Mouse (Mus musculus): Measurements from ENCODE around the gene Crhr2.

Crhr2 gene

DNA sequence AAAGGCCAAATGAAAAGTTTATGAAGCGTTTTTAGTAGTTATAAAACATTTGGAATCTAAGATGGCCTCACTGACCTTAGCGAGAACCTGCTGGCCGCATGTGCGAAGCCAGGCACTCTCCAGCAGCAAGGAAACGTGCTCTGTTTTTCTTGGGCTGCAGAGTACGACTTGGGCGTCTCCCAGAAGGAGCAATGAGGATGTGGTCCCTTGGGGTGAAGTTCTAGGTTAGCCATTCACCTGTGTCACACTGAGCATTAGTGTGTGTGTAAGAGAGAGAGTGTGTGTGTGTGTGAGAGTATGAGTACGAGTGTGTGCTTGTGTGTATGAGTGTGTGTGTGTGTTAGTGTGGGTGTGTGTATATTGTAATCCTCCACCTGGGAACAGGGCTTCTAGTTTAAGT is 89.6 kb downstream of the Crhr2 start:
- DNase-seq = no peak
